Mouse (Mus musculus) cortical plate, adult 2 months (tissue): ENCODE measurements around the gene 4933427I04Rik.

Experiments
- CTCF ChIP-seq: fragments of 200-500 bp; IDR thresholded peaks from 2 replicates; pipeline ENCODE4 v1.5.1; 2011; ENCODE audit warnings: mild to moderate bottlenecking, control low read depth, low read length; ENCODE audit not compliant: insufficient read depth; ENCODE audit errors: extremely low read depth
- POLR2A ChIP-seq: fragments of 200-500 bp; IDR thresholded peaks from 2 replicates; pipeline ENCODE4 v1.6.1; 2011; ENCODE audit warnings: mild to moderate bottlenecking, low read length, control low read depth; ENCODE audit not compliant: insufficient read depth; ENCODE audit errors: extremely low read depth

GRCm38 (mm10) chr4:123912431-123912830 lies 53.0 kb downstream of the 4933427I04Rik start:
- TF ChIP-seq CTCF = no peak
- TF ChIP-seq POLR2A = no peak
